Mouse (Mus musculus) CH12.LX (cell line): ENCODE measurements around the gene Robo1. TPM values are rescaled to one million over a fixed set of nuclear protein-coding genes. Genes with fewer than 3 reads are reported as not detected.

ENCODE experiments used
- DNase-seq: peaks from one replicate; pipeline ENCODE4 v3.0.0-alpha.2; 2013; ENCODE audit errors: extremely low read depth
- H3K27ac ChIP-seq: 2 replicates; pipeline ENCODE4 v1.5.1; 2012; ENCODE audit warnings: low read depth, mild to moderate bottlenecking, control low read depth, moderate library complexity; ENCODE audit not compliant: insufficient read depth
- H3K27me3 ChIP-seq: replicated peaks from 2 replicates; pipeline ENCODE3; 2012; ENCODE audit warnings: inconsistent platforms
- H3K36me3 ChIP-seq, 2 experiments: replicated peaks in 1 of 2; 2 replicates each; pipeline versions ENCODE3 to v1.6.1; 2012; ENCODE audit warnings: inconsistent platforms in 1 of 2, low read length in 1 of 2, mild to moderate bottlenecking in 1 of 2, mixed read lengths in 1 of 2, moderate library complexity in 1 of 2; ENCODE audit not compliant: control insufficient read depth in 1 of 2, insufficient read depth in 1 of 2
- H3K4me1 ChIP-seq, 2 experiments: 2 replicates each; pipeline ENCODE4 v1.6.1; 2012; ENCODE audit warnings: inconsistent platforms in 1 of 2, moderate library complexity in 1 of 2; ENCODE audit not compliant: insufficient read depth in 2 of 2, control insufficient read depth in 1 of 2
- H3K4me2 ChIP-seq: 2 replicates; pipeline ENCODE4 v1.6.1; 2012; ENCODE audit warnings: low read depth, mild to moderate bottlenecking, control low read depth; ENCODE audit not compliant: poor library complexity, insufficient read depth, severe bottlenecking
- H3K4me3 ChIP-seq, 3 experiments: fragments of 150-350 bp in 1 of 3; sonication (generic) in 1 of 3; replicated peaks in 1 of 3; 2 replicates each; pipeline versions ENCODE3 to v1.5.1; 2011 to 2012; ENCODE audit warnings: low read depth in 2 of 3, low read length in 2 of 3, mild to moderate bottlenecking in 2 of 3, moderate library complexity in 2 of 3, control low read depth in 1 of 3, improper control_type of control experiment in 1 of 3, inconsistent platforms in 1 of 3, mixed read lengths in 1 of 3; ENCODE audit not compliant: poor library complexity in 1 of 3
- H3K79me2 ChIP-seq: replicated peaks from 2 replicates; pipeline ENCODE4 v1.6.1; 2012; ENCODE audit warnings: mild to moderate bottlenecking, moderate library complexity; ENCODE audit not compliant: control insufficient read depth, poor library complexity, insufficient read depth, severe bottlenecking; ENCODE audit errors: extremely low read depth
- H3K9ac ChIP-seq: 2 replicates; pipeline ENCODE4 v1.6.1; 2012; ENCODE audit warnings: low read depth, mild to moderate bottlenecking, control low read depth, moderate library complexity; ENCODE audit not compliant: insufficient read depth
- H3K9me3 ChIP-seq: replicated peaks from 2 replicates; pipeline ENCODE3; 2012; ENCODE audit warnings: low read length, inconsistent platforms, mixed read lengths
- CHD1 ChIP-seq: IDR thresholded peaks from 2 replicates; pipeline ENCODE4 v1.6.1; 2012; ENCODE audit warnings: low read depth, low read length, improper control_type of control experiment, inconsistent platforms
- CTCF ChIP-seq, 2 experiments: IDR thresholded peaks in 1 of 2; conservative IDR thresholded peaks in 1 of 2; 2 replicates each; pipeline ENCODE4 v1.5.1; 2011 to 2012; ENCODE audit warnings: low read depth in 2 of 2, low read length in 2 of 2, improper control_type of control experiment in 1 of 2, inconsistent platforms in 1 of 2, mild to moderate bottlenecking in 1 of 2, moderate library complexity in 1 of 2
- ELF1 ChIP-seq: IDR thresholded peaks from 2 replicates; pipeline ENCODE4 v1.6.1; 2014; ENCODE audit warnings: low read depth, mild to moderate bottlenecking, inconsistent platforms, low read length, improper control_type of control experiment
- ETS1 ChIP-seq: conservative IDR thresholded peaks from 2 replicates; pipeline ENCODE4 v1.6.1; 2012; ENCODE audit warnings: low read depth, mild to moderate bottlenecking, inconsistent platforms, low read length, improper control_type of control experiment, moderate library complexity
- GABPA ChIP-seq: IDR thresholded peaks from 2 replicates; pipeline ENCODE4 v1.6.1; 2012; ENCODE audit warnings: low read depth, low read length, improper control_type of control experiment, inconsistent platforms; ENCODE audit not compliant: insufficient replicate concordance
- HCFC1 ChIP-seq: IDR thresholded peaks from 2 replicates; pipeline ENCODE4 v1.6.1; 2012; ENCODE audit warnings: low read depth, mild to moderate bottlenecking, inconsistent platforms, low read length, improper control_type of control experiment
- KAT2A ChIP-seq: IDR thresholded peaks from 2 replicates; pipeline ENCODE4 v1.6.1; 2012; ENCODE audit warnings: low read length, improper control_type of control experiment, inconsistent platforms; ENCODE audit not compliant: insufficient replicate concordance
- MAFK ChIP-seq: IDR thresholded peaks from 2 replicates; pipeline ENCODE4 v1.6.1; 2011; ENCODE audit warnings: low read length, improper control_type of control experiment; ENCODE audit not compliant: insufficient replicate concordance
- MAZ ChIP-seq: IDR thresholded peaks from 2 replicates; pipeline ENCODE4 v1.6.1; 2012; ENCODE audit warnings: low read depth, mild to moderate bottlenecking, inconsistent platforms, low read length, improper control_type of control experiment, moderate library complexity
- MXI1 ChIP-seq: IDR thresholded peaks from 2 replicates; pipeline ENCODE4 v1.6.1; 2011; ENCODE audit warnings: mild to moderate bottlenecking, low read depth, low read length, improper control_type of control experiment
- NELFE ChIP-seq: IDR thresholded peaks from 2 replicates; pipeline ENCODE4 v1.6.1; 2011; ENCODE audit warnings: low read depth, low read length, improper control_type of control experiment
- NRF1 ChIP-seq: IDR thresholded peaks from 2 replicates; pipeline ENCODE4 v1.6.1; 2014; ENCODE audit warnings: low read depth, mild to moderate bottlenecking, inconsistent platforms, low read length, improper control_type of control experiment, moderate library complexity
- POLR2A ChIP-seq: IDR thresholded peaks from 2 replicates; pipeline ENCODE4 v1.6.1; 2011; ENCODE audit warnings: low read depth, mild to moderate bottlenecking, improper control_type of control experiment, low read length
- POLR2AphosphoS2 ChIP-seq: IDR thresholded peaks from 2 replicates; pipeline ENCODE4 v1.6.1; 2011; ENCODE audit warnings: low read depth, low read length, improper control_type of control experiment
- RAD21 ChIP-seq: IDR thresholded peaks from 2 replicates; pipeline ENCODE4 v1.6.1; 2011; ENCODE audit warnings: low read depth, mild to moderate bottlenecking, low read length, improper control_type of control experiment, moderate library complexity
- TBP ChIP-seq: conservative IDR thresholded peaks from 2 replicates; pipeline ENCODE4 v1.6.1; 2011; ENCODE audit warnings: low read depth, low read length, improper control_type of control experiment
- TCF12 ChIP-seq: IDR thresholded peaks from 2 replicates; pipeline ENCODE4 v1.6.1; 2014; ENCODE audit warnings: low read depth, mild to moderate bottlenecking, inconsistent platforms, low read length, improper control_type of control experiment
- UBTF ChIP-seq: IDR thresholded peaks from 2 replicates; pipeline ENCODE4 v1.6.1; 2012; ENCODE audit warnings: low read depth, mild to moderate bottlenecking, inconsistent platforms, low read length, improper control_type of control experiment, moderate library complexity
- USF2 ChIP-seq: conservative IDR thresholded peaks from 2 replicates; pipeline ENCODE4 v1.6.1; 2011; ENCODE audit warnings: low read depth, low read length, improper control_type of control experiment
- ZKSCAN1 ChIP-seq: IDR thresholded peaks from 2 replicates; pipeline ENCODE4 v1.6.1; 2012; ENCODE audit warnings: low read depth, inconsistent platforms, low read length, improper control_type of control experiment, borderline replicate concordance
- ZMIZ1 ChIP-seq: IDR thresholded peaks from 2 replicates; pipeline ENCODE4 v1.6.1; 2012; ENCODE audit warnings: low read depth, mild to moderate bottlenecking, inconsistent platforms, low read length, improper control_type of control experiment
- dilution Hi-C: fragments of 300-500 bp; cut with MboI; formaldehyde crosslinking; loops from 2 replicates; pipeline ENCODE4 v1.14.3; 2020; ENCODE audit warnings: low sequenced_read_pairs; ENCODE audit not compliant: extremely low pct_unique_long_range_greater_than_20kb, extremely low pct_ligation_motif_present
- in situ Hi-C: fragments of 300-500 bp; cut with MboI; formaldehyde crosslinking; loops from 3 replicates; pipeline ENCODE4 v1.14.3; 2019; ENCODE audit warnings: low sequenced_read_pairs, low pct_ligation_motif_present, low pct_unique_long_range_greater_than_20kb, mixed read lengths
- polyA plus RNA-seq: library from polyadenylated mRNA; unstranded; fragments of >175 nt; gene quantifications from 2 replicates; pipeline ENCODE4 v1.2.1, GENCODE M21; 2012; ENCODE audit warnings: low read depth; ENCODE audit not compliant: insufficient read length
- total RNA-seq, 2 experiments: library from RNA; depleted of rRNA; stranded (reverse); fragments of 300-350 nt in 1 of 2; fragments of >200 nt in 1 of 2; gene quantifications; 2 replicates each; pipeline ENCODE4 v1.2.3; 2012 to 2014

Gene Robo1
- total and polyA plus RNA-seq, 3 experiments, result not detected

GRCm38 (mm10) chr16:72737154-72737553 is 429.0 kb downstream of the Robo1 start:
- DNase-seq, result no peak
- no peak overlapping the region for H3K4me2 ChIP-seq
- dilution Hi-C loops, result no loop called here
- H3K9ac ChIP-seq, result no peak overlapping the region
- H3K79me2 ChIP-seq, result no peaks in the 10 kb centered on the region
- no peaks in the 10 kb centered on the region for H3K36me3 ChIP-seq
- H3K9me3 ChIP-seq, result peaks cover 66% of the 10 kb centered on the region
- H3K27ac ChIP-seq, result no peak overlapping the region
- no peak overlapping the region for H3K4me3 ChIP-seq
- no peaks in the 10 kb centered on the region for H3K27me3 ChIP-seq
- in situ Hi-C loops, result no loop called here
- no peaks in the 10 kb centered on the region for H3K4me1 ChIP-seq
- TF ChIP-seq USF2 (no peak), TCF12 (no peak), MAFK (no peak), CHD1 (no peak), POLR2A (no peak), GABPA (no peak), UBTF (no peak)

GRCm38 (mm10) chr16:72740218-72740617 is 432.1 kb downstream of the Robo1 start:
- Histone ChIP-seq H3K4me1 (no peaks in the 10 kb centered on the region), H3K4me3 (no peak overlapping the region), H3K9ac (no peak overlapping the region), H3K36me3 (no peaks in the 10 kb centered on the region), H3K27me3 (no peaks in the 10 kb centered on the region), H3K4me2 (no peak overlapping the region), H3K79me2 (no peaks in the 10 kb centered on the region), H3K27ac (no peak overlapping the region), H3K9me3 (peaks cover 67% of the 10 kb centered on the region)
- TF ChIP-seq USF2 (no peak), NELFE (no peak), GABPA (no peak)
- in situ Hi-C loops (no loop called here), dilution Hi-C loops (no loop called here)
- DNase-seq, result no peak

- Histone ChIP-seq H3K9ac (no peak overlapping the region), H3K79me2 (no peaks in the 10 kb centered on the region), H3K4me2 (no peak overlapping the region), H3K4me1 (no peaks in the 10 kb centered on the region), H3K27me3 (no peaks in the 10 kb centered on the region), H3K27ac (no peak overlapping the region), H3K4me3 (no peak overlapping the region), H3K9me3 (peaks cover 54% of the 10 kb centered on the region), H3K36me3 (no peaks in the 10 kb centered on the region)
- no peak for TF ChIP-seq TBP
- TF ChIP-seq CHD1, result no peak
- no peak for TF ChIP-seq MAFK
- TF ChIP-seq RAD21, result no peak
- TF ChIP-seq KAT2A, result no peak
- no peak for TF ChIP-seq ELF1
- TF ChIP-seq NRF1, result no peak
- TF ChIP-seq POLR2A, result no peak
- no peak for TF ChIP-seq MXI1
- no peak for TF ChIP-seq MAZ
- no peak for TF ChIP-seq CTCF (conservative IDR thresholded peaks at IDR 0.05 in 1 of 2, IDR thresholded peaks at IDR 0.05 in 1 of 2; ENCODE audit: low read depth in 2 of 2, low read length in 2 of 2)
- TF ChIP-seq ETS1, result no peak
- TF ChIP-seq ZKSCAN1, result no peak
- TF ChIP-seq TCF12, result no peak
- TF ChIP-seq ZMIZ1, result no peak
- no peak for TF ChIP-seq HCFC1
- no peak for TF ChIP-seq POLR2AphosphoS2
- in situ Hi-C loops (no loop called here), dilution Hi-C loops (no loop called here)
- no peak for DNase-seq
Measured at GRCm38 (mm10) chr16:72747696-72748095, 439.6 kb downstream of the Robo1 start.
